Mouse (Mus musculus) bone marrow, adult 2 months (tissue): Measurements from ENCODE around the gene Rapgef5.

ENCODE experiments used
- CTCF ChIP-seq: fragments of 200-500 bp; IDR thresholded peaks from 2 replicates; pipeline ENCODE4 v1.5.1; 2011; ENCODE audit warnings: low read length, control low read depth; ENCODE audit not compliant: control insufficient read depth, insufficient read depth
- POLR2A ChIP-seq: fragments of 200-500 bp; IDR thresholded peaks from 2 replicates; pipeline ENCODE4 v1.6.1; 2011; ENCODE audit warnings: low read depth, mild to moderate bottlenecking, control low read depth, low read length, borderline replicate concordance; ENCODE audit not compliant: control insufficient read depth

- TF ChIP-seq POLR2A, result no peak
- TF ChIP-seq CTCF, result no peak
These were observed 184.6 kb downstream of the Rapgef5 start for GRCm38 (mm10) chr12:117700927-117701326.
